Mouse (Mus musculus): Measurements from ENCODE around the gene Evi5l. TPM values are rescaled to one million over a fixed set of nuclear protein-coding genes. Genes with fewer than 3 reads are reported as not detected.

The Evi5l gene
- total and polyA plus RNA-seq, 3 experiments: 4.5 to 10.8 TPM; not detected in 1

DNA sequence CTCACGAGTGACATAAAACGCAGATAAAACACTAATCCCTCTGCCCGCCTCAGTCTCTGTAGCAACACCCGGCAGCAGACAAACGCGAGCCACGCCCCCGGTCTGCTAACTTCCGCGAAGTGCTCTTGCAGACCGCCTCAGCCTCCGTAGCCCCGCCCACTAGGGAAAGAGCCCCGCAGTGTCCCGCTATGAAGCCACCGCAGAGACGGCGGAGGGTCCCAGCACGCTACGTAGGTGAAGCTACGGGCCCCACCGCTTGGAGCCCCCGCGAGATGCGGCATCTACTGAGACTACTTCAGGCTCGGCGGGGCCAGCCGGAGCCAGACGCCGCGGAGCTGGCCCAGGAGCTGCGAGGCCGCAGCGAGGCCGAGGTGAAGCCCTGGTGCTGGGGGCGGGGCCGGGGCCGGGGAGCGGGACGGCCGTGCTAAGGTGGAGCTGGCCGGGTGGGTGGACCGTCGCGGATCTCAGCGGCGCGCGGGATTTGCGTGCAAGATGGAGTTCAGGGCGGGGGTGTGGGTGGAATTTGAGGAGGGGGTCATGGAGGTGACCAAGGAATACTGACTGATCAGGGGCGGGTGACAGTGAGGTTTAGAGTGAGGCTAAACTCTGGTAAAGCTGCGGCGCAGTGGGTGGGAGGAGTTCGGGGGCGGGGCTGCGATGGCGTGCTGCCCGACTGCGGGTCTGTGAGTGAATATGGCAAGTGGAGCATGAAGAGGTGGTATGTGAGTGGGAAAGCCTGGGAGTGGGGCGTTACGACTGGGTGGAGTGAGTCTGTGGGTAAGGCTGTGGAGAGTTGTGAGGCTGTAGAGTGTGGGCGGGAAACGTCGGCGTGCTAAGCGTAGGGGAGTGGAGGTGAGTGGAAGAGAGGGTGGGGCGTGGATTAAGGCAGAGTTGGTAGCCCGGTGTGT lies 86.8 kb downstream of the Evi5l start, which contains the start of gene Snapc2 (continued):
- TF ChIP-seq MAFK (IDR thresholded peaks at IDR 0.05; ENCODE audit: borderline replicate concordance, low read depth, low read length): no peak
- no peak for TF ChIP-seq CHD1 (IDR thresholded peaks at IDR 0.05; ENCODE audit: low read depth, low read length)
- TF ChIP-seq UBTF (IDR thresholded peaks at IDR 0.05; ENCODE audit: borderline replicate concordance, insufficient read depth, low read depth, low read length): no peak
- no peak for TF ChIP-seq MYB (IDR thresholded peaks at IDR 0.05; ENCODE audit: low read depth, low read length)
- TF ChIP-seq NRF1 (IDR thresholded peaks at IDR 0.05; ENCODE audit: insufficient read depth, low read depth, low read length, poor library complexity, severe bottlenecking): no peak
- no peak for TF ChIP-seq CTCF (IDR thresholded peaks at IDR 0.05 in 2 of 3, conservative IDR thresholded peaks at IDR 0.05 in 1 of 3; ENCODE audit: control insufficient read depth in 1 of 3, insufficient read depth in 1 of 3, low read depth in 2 of 3, low read length in 3 of 3, poor library complexity in 1 of 3, severe bottlenecking in 1 of 3)
- no peak; the same call in 1 of the 2 replicates for TF ChIP-seq KAT2A (conservative IDR thresholded peaks at IDR 0.05; ENCODE audit: low read depth, low read length)
- no peak for TF ChIP-seq EP300 (IDR thresholded peaks at IDR 0.05; ENCODE audit: low read depth in 1 of 2, low read length in 2 of 2)
- TF ChIP-seq RCOR1 (IDR thresholded peaks at IDR 0.05; ENCODE audit: low read depth, low read length): no peak
- no peak for TF ChIP-seq POLR2AphosphoS2 (IDR thresholded peaks at IDR 0.05; ENCODE audit: low read length)
- TF ChIP-seq HCFC1 (IDR thresholded peaks at IDR 0.05; ENCODE audit: low read depth, low read length): peak; percentile 91
- no peak; the same call in 1 of the 2 replicates for TF ChIP-seq SMC3 (IDR thresholded peaks at IDR 0.05; ENCODE audit: low read depth, low read length)
- TF ChIP-seq CHD2 (IDR thresholded peaks at IDR 0.05; ENCODE audit: low read length): no peak
- TF ChIP-seq TAL1 (IDR thresholded peaks at IDR 0.05; ENCODE audit: low read length): no peak
- TF ChIP-seq MYC (IDR thresholded peaks at IDR 0.05; ENCODE audit: low read depth, low read length): peak; percentile 42; the same call in 1 of the 2 replicates
- TF ChIP-seq ZC3H11A (IDR thresholded peaks at IDR 0.05; ENCODE audit: low read depth, low read length): no peak
- no peak for TF ChIP-seq JUND (IDR thresholded peaks at IDR 0.05; ENCODE audit: low read depth, low read length)
- TF ChIP-seq ZMIZ1 (IDR thresholded peaks at IDR 0.05; ENCODE audit: low read depth, low read length): peak; percentile 78
- TF ChIP-seq GABPA (IDR thresholded peaks at IDR 0.05; ENCODE audit: low read depth, low read length): no peak
- no peak for TF ChIP-seq E2F4 (IDR thresholded peaks at IDR 0.05; ENCODE audit: borderline replicate concordance, low read depth, low read length)
- TF ChIP-seq BHLHE40 (IDR thresholded peaks at IDR 0.05; ENCODE audit: borderline replicate concordance, low read depth, low read length): no peak
- TF ChIP-seq MAZ (IDR thresholded peaks at IDR 0.05; ENCODE audit: low read depth, low read length): peak; percentile 63; the same call in 1 of the 2 replicates

DNA sequence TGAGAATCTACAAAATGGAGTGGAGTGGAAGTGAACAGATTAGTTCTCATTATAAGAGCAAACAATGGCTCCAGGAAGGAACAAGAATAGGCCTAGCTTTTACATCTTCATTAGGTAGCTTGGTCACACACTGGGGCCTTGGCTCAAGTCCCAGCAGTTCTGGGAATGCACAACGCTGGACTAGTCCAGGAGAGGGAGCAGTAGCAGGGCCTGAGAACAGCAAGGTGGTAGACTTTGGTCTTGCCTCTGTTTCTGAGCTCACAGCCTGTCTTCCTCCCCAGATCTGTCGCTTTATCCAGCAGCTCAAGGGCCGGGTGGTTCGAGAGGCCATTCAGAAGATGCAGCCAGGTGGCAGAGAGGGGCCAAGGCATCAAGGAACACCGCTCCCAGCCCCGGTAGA lies 87.6 kb downstream of the Evi5l start:
- H3K9me3 ChIP-seq (replicated peaks; ENCODE audit: insufficient read depth, low read length): no peaks in the 10 kb centered on the region
- TF ChIP-seq SMC3 (IDR thresholded peaks at IDR 0.05; ENCODE audit: low read depth, low read length) (peak; percentile 54), MAFK (IDR thresholded peaks at IDR 0.05; ENCODE audit: borderline replicate concordance, low read depth, low read length) (no peak), CTCF (IDR thresholded peaks at IDR 0.05 in 2 of 3, conservative IDR thresholded peaks at IDR 0.05 in 1 of 3; ENCODE audit: control insufficient read depth in 1 of 3, insufficient read depth in 1 of 3, low read depth in 2 of 3, low read length in 3 of 3, poor library complexity in 1 of 3, severe bottlenecking in 1 of 3) (peak; percentile 8 to 45 (median 35); a peak in 4 of 6 replicates), MYB (IDR thresholded peaks at IDR 0.05; ENCODE audit: low read depth, low read length) (no peak), HCFC1 (IDR thresholded peaks at IDR 0.05; ENCODE audit: low read depth, low read length) (no peak), ZKSCAN1 (IDR thresholded peaks at IDR 0.05; ENCODE audit: low read depth, low read length) (no peak), ETS1 (IDR thresholded peaks at IDR 0.05; ENCODE audit: low read depth, low read length) (no peak), RCOR1 (IDR thresholded peaks at IDR 0.05; ENCODE audit: low read depth, low read length) (no peak), ZNF384 (IDR thresholded peaks at IDR 0.05; ENCODE audit: low read depth, low read length) (no peak), POLR2A (IDR thresholded peaks at IDR 0.05; ENCODE audit: control insufficient read depth in 1 of 2, insufficient read depth in 1 of 2, low read depth in 1 of 2, low read length in 2 of 2, poor library complexity in 1 of 2) (no peak), BHLHE40 (IDR thresholded peaks at IDR 0.05; ENCODE audit: borderline replicate concordance, low read depth, low read length) (no peak), USF1 (IDR thresholded peaks at IDR 0.05; ENCODE audit: low read depth, low read length) (no peak), MXI1 (IDR thresholded peaks at IDR 0.05; ENCODE audit: low read depth, low read length) (no peak), EP300 (IDR thresholded peaks at IDR 0.05; ENCODE audit: low read depth in 1 of 2, low read length in 2 of 2) (no peak), NELFE (IDR thresholded peaks at IDR 0.05; ENCODE audit: low read depth, low read length) (no peak), MAZ (IDR thresholded peaks at IDR 0.05; ENCODE audit: low read depth, low read length) (no peak), RAD21 (IDR thresholded peaks at IDR 0.05; ENCODE audit: low read depth, low read length) (peak; percentile 24), GATA1 (IDR thresholded peaks at IDR 0.05; ENCODE audit: low read depth, low read length) (no peak), KAT2A (conservative IDR thresholded peaks at IDR 0.05; ENCODE audit: low read depth, low read length) (no peak), CHD2 (IDR thresholded peaks at IDR 0.05; ENCODE audit: low read length) (no peak)
- DNase-seq (ENCODE audit: low read depth, low spot score): peak; percentile 62
- H3K79me2 ChIP-seq (ENCODE audit: control insufficient read depth, insufficient read depth, low read length, poor library complexity): peaks cover 1% of the 10 kb centered on the region
- peak overlapping the region; percentile 73 to 83 for H3K4me3 ChIP-seq (ENCODE audit: control insufficient read depth in 1 of 2, insufficient read depth in 1 of 2, low read depth in 2 of 2, low read length in 2 of 2)
- peaks cover 0 to 6% of the 10 kb centered on the region in 2 experiments; a peak in 2 of 4 replicates for H3K36me3 ChIP-seq (ENCODE audit: control insufficient read depth in 1 of 2, insufficient read depth in 2 of 2, low read length in 2 of 2)
- H3K27me3 ChIP-seq (ENCODE audit: control insufficient read depth in 1 of 2, insufficient read depth in 2 of 2, low read length in 2 of 2): no peaks in the 10 kb centered on the region
- H3K27ac ChIP-seq (ENCODE audit: control insufficient read depth, low read depth, low read length): no peak overlapping the region
- peak overlapping the region; percentile 95 for H3K9ac ChIP-seq (ENCODE audit: control insufficient read depth, low read depth, low read length, poor library complexity, severe bottlenecking)
- H3K4me1 ChIP-seq (ENCODE audit: control insufficient read depth in 1 of 2, insufficient read depth in 2 of 2, low read length in 2 of 2): peaks cover 0 to 20% of the 10 kb centered on the region in 2 experiments; a peak in 2 of 4 replicates

Data from MEL (cell line).